Mouse (Mus musculus) common myeloid progenitor, adult 5-6 weeks (primary cell): ENCODE results near the gene Plpp2. TPM values are rescaled to one million over a fixed set of nuclear protein-coding genes. Genes with fewer than 3 reads are reported as not detected.

Experiments used
- ATAC-seq: replicated peaks from 2 replicates; pipeline ENCODE4 v1.8.0; 2016; ENCODE audit warnings: low read depth, mild to moderate bottlenecking, moderate TSS enrichment, inconsistent platforms; ENCODE audit not compliant: poor library complexity, severe bottlenecking
- total RNA-seq: library from RNA; stranded (forward); fragments of 200-1000, 187-1606 nt; gene quantifications from 2 replicates; pipeline ENCODE4 v1.2.3, GENCODE M21; 2017

Gene Plpp2
- total RNA-seq, 1 experiment from 2014 or later = 4.7 TPM

GRCm38 (mm10) chr10:79531593-79531992, 2.0 kb downstream of the Plpp2 start:
- ATAC-seq = no peak

GRCm38 (mm10) chr10:79530721-79531120, 2.9 kb downstream of the Plpp2 start:
- ATAC-seq = no peak

- ATAC-seq = no peak
Observed at GRCm38 (mm10) chr10:79530241-79530640, 3.4 kb downstream of the Plpp2 start.

- ATAC-seq = no peak
Observed at GRCm38 (mm10) chr10:79528081-79528480, 5.5 kb downstream of the Plpp2 start.

GRCm38 (mm10) chr10:79527453-79527845, 6.1 kb downstream of the Plpp2 start:
- no peak for ATAC-seq

- ATAC-seq = no peak
Observed at GRCm38 (mm10) chr10:79526661-79527452, 6.7 kb downstream of the Plpp2 start.

GRCm38 (mm10) chr10:79525456-79526325, 7.9 kb downstream of the Plpp2 start:
- ATAC-seq = no peak

GRCm38 (mm10) chr10:79524433-79524832, 9.2 kb downstream of the Plpp2 start:
- no peak for ATAC-seq

- ATAC-seq = peak; percentile 94
Observed at GRCm38 (mm10) chr10:79506709-79507108, 26.9 kb downstream of the Plpp2 start.

- peak; percentile 40; the same call in 1 of the 2 replicates for ATAC-seq
Observed at GRCm38 (mm10) chr10:79502830-79503644, 30.6 kb downstream of the Plpp2 start.

- no peak for ATAC-seq
Observed at GRCm38 (mm10) chr10:79496701-79497288, 36.8 kb downstream of the Plpp2 start.

GRCm38 (mm10) chr10:79495886-79496285, 37.7 kb downstream of the Plpp2 start:
- ATAC-seq = no peak

Other genes starting within 250 kb of the Plpp2 start
- gene Vmn2r82, start 177.3 kb downstream of the Plpp2 start, total RNA-seq = not detected in 2 replicates
- gene Vmn2r83, start 65.1 kb downstream of the Plpp2 start, total RNA-seq = not detected in 2 replicates
- 13.6 and 18.3 TPM in 2 replicates for gene Mier2, start 21.4 kb upstream of the Plpp2 start, total RNA-seq
- gene Theg, start 53.5 kb upstream of the Plpp2 start, total RNA-seq = not detected in 2 replicates
- gene C2cd4c, start 80.2 kb upstream of the Plpp2 start, total RNA-seq = not detected in 2 replicates
- gene Shc2, start 104.1 kb upstream of the Plpp2 start, total RNA-seq = not detected in 2 replicates
- not detected in 2 replicates for gene Odf3l2, start 111.9 kb upstream of the Plpp2 start, total RNA-seq
- not detected in 2 replicates for gene Madcam1, start 130.8 kb upstream of the Plpp2 start, total RNA-seq
- gene Tpgs1, start 135.6 kb upstream of the Plpp2 start, total RNA-seq = 5.3 and 9.9 TPM in 2 replicates
- 109 and 113 TPM in 2 replicates for gene Cdc34, start 148.4 kb upstream of the Plpp2 start, total RNA-seq
- gene Gzmm, start 155.2 kb upstream of the Plpp2 start, total RNA-seq = 0.96 and 1.6 TPM in 2 replicates
- 283 and 298 TPM in 2 replicates for gene Bsg, start 170.7 kb upstream of the Plpp2 start, total RNA-seq
- gene Hcn2, start 182.8 kb upstream of the Plpp2 start, total RNA-seq = not detected in 2 replicates
- 10.3 and 16.1 TPM in 2 replicates for gene Polrmt, start 212.8 kb upstream of the Plpp2 start, total RNA-seq
- gene Fgf22, start 221.3 kb upstream of the Plpp2 start, total RNA-seq = not detected in 2 replicates
- gene Rnf126, start 233.2 kb upstream of the Plpp2 start, total RNA-seq = 12.9 and 21.0 TPM in 2 replicates
- 0.19 and 0.50 TPM in 2 replicates for gene Fstl3, start 243.5 kb upstream of the Plpp2 start, total RNA-seq